Mouse (Mus musculus) left cerebral cortex, postnatal 10 days (tissue): Measurements from ENCODE around the gene Ppp3ca. TPM values are rescaled to one million over a fixed set of nuclear protein-coding genes. Genes with fewer than 3 reads are reported as not detected.
"Not testable (repeated sequence)": the region's sequence is repeated elsewhere in the genome, so short reads cannot be mapped to it uniquely, and the experiment has no call there.

Experiments
- DNase-seq, 2 experiments: peaks; one replicate each; pipeline ENCODE4 v3.0.0; 2021 to 2022; ENCODE audit warnings: low spot score in 2 of 2, mixed read lengths in 1 of 2; ENCODE audit errors: extremely low spot score in 1 of 2
- intact Hi-C: fragments of 180-260 bp; cut with DNase I; formaldehyde crosslinking; loops from one replicate; pipeline ENCODE4 v1.15.1; 2025
- total RNA-seq, 2 experiments: library from RNA; stranded (reverse); gene quantifications; 2 replicates each; pipeline ENCODE4 v1.2.3; 2021

Gene Ppp3ca
- total RNA-seq, 2 experiments from 2014 or later = 535 to 574 TPM

GRCm38 (mm10) chr3:136682242-136682641, 12.3 kb downstream of the Ppp3ca start:
- no peak for DNase-seq

DNA sequence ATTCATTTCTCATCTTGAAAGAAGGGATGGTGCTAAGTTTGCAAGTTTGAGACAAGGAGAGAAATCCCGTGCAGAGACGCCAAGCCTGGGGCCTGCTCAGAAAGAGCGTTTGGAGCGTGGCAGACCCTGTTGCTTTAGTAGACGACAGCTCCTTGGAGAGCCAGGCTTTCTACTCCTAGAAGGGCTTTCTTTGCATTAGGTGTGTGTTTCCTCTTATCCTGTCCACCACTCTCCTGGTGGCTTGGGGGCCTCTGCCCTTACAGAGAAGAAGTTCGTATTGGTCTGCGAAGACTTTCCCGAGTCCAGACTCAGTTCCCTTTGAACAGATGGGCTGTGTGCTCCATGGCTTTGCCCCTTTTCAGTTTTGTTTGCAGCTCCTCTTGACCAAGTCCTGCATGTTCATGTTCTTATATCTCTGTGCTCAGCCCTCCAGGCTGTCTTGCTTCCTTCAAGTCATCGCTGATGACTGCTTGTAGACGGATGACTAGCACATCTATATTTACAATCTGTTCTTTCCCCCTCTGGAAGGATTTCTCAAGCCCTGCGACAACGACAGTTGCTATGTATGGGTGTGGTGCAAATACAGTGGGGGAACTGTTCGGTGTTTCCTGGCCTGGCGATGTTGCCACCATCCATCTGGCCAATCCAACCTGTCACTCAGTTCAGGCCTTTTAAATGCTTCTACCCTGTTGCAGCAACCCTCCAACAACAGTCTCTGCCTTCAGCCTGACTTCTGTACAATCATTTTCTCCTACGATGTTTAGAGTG, 14.5 kb downstream of the Ppp3ca start:
- intact Hi-C loops = no loop called here
- DNase-seq = no peak

More at GRCm38 (mm10) chr3:136682242-136682641, 12.3 kb downstream of the Ppp3ca start:
- intact Hi-C loops = no loop called here

GRCm38 (mm10) chr3:136686429-136686828, 16.5 kb downstream of the Ppp3ca start:
- DNase-seq = no peak
- intact Hi-C loops = no loop called here

GRCm38 (mm10) chr3:136688101-136688586, 18.2 kb downstream of the Ppp3ca start:
- intact Hi-C loops = no loop called here
- DNase-seq = no peak

DNA sequence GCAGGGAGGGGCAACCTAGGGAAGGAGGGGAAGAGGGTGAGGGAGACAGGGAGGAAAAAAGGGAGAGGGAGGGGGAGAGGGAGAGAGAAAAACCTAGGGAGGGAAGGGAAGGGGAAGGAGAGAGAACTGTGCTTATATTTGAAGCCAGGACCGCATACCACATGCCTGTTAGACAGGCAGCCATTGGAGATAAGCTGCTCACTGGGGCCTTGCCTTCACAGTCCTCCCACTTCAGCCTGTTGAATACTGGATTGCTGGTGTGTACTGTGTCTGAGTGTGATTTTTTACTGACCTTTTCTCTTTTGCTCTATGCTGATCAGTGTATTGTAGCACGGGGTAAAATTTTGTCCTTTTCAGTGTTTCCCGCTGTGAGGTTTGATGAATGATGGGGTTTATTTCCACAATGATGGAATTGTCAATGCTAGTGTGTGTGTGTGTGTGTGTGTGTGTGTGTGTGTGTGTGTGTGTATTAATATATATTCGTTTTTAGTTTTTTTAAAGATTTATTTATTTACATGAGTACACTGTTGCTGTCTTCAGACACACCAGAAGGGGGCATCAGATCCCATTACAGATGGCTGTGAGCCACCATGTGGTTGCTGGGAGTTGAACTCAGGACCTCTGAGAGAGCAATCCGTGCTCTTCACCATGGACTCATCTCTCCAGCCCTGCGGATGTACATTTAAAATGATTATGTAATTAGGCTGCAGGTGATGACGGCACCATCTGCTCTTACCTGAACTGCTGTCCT, 20.0 kb downstream of the Ppp3ca start:
- no peak for DNase-seq
- intact Hi-C loops = no loop called here

- no peak for DNase-seq
- intact Hi-C loops = no loop called here
Observed at GRCm38 (mm10) chr3:136691984-136692383, 22.1 kb downstream of the Ppp3ca start.

DNA sequence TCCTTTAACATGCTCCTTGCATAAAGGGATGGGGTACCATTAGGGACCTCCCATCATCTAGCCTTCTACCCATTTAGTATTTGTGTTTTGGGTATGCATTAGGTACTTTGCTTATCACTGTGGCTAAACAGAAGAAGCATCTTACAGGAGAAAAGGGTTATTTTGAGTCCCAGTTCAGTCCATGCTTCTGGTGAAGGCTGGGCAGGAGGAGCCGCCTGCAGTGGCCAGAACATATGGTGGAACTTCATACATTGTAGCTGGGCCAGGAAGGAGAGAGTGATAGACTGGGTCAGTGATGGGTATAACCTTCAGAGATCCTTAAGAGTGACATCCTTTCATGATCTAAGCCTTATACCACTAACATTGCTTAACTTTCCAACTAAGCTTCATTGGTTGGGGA, 23.6 kb downstream of the Ppp3ca start:
- DNase-seq = no peak
- intact Hi-C loops = no loop called here

DNA sequence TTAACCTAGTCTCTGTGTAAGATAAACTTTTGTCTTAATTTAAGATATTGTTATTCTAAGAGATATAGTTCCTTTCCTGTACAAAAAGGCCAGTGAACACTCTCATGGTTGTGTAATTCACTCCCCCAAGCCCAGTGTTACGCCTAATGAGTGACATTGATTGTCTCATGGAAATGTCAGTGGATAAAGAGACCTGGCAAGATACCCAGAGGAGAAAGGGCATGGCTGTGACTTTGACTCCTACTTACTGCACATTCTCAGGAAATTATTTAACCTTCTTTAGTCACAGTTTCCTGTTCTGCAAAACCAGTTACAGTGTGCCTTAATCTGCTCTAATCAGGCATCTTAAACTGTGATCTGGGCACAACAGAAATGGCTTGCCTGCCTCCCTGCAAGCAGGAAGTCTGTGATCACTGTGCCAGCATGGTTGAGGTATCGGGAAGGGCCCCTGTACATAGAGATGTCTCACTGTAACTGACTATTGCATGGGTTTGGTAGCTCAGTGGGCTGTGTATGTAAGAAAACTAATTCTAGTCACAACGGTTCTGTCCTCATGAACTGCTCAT, 27.8 kb downstream of the Ppp3ca start:
- intact Hi-C loops = no loop called here

GRCm38 (mm10) chr3:136699711-136700110, 29.8 kb downstream of the Ppp3ca start:
- DNase-seq, intact Hi-C loops: not testable (repeated sequence)

More for the DNA sequence above, 27.8 kb downstream of the Ppp3ca start:
- no peak for DNase-seq

GRCm38 (mm10) chr3:136700447-136701009, 30.6 kb downstream of the Ppp3ca start:
- DNase-seq = no peak
- intact Hi-C loops = no loop called here

- no peak for DNase-seq
- intact Hi-C loops = no loop called here
Observed at GRCm38 (mm10) chr3:136702861-136703260, 32.9 kb downstream of the Ppp3ca start.

GRCm38 (mm10) chr3:136704515-136705247, 34.8 kb downstream of the Ppp3ca start:
- intact Hi-C loops = no loop called here

GRCm38 (mm10) chr3:136706048-136706447, 36.1 kb downstream of the Ppp3ca start:
- DNase-seq = no peak
- intact Hi-C loops = no loop called here

More at GRCm38 (mm10) chr3:136704515-136705247, 34.8 kb downstream of the Ppp3ca start:
- no peak for DNase-seq

GRCm38 (mm10) chr3:136706771-136707170, 36.8 kb downstream of the Ppp3ca start:
- intact Hi-C loops = no loop called here
- DNase-seq = no peak

DNA sequence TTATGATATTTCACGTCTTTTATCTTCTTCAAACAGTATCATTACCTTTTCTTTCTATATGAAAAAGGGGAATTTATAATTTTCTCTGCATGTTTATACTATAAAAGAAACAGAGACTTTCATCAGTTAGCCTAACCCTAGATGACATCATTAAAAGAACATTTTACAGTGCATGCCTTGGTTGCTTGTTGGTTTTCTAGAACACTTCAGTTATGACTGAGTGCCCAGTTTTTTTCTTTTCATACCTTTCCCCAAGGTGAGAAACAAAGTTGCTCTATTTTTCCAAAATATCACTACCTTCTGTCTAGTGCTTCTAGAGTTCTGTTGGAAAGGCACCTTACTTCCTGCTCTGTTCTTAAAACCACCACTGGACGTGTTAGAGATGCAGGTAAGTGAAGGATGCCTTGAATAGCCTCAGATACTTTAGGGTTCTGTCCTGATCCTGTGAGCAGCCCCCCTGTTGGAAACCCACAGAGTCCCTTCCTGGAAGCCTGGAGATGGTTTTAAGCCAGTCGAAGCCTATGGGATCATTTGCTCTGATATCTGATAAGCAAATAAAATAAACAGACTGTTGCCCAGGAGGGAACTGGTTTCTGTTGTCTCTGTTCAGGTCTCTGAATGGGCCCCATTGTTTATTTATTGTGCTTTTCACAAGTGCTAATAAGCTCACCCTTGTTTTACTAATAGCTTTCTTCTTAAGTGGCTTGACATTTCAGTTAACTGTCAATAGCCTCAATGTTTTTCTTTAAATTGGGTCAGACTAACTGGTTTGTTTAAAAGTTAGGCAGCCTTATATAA, 37.5 kb downstream of the Ppp3ca start:
- intact Hi-C loops = no loop called here
- no peak for DNase-seq

DNA sequence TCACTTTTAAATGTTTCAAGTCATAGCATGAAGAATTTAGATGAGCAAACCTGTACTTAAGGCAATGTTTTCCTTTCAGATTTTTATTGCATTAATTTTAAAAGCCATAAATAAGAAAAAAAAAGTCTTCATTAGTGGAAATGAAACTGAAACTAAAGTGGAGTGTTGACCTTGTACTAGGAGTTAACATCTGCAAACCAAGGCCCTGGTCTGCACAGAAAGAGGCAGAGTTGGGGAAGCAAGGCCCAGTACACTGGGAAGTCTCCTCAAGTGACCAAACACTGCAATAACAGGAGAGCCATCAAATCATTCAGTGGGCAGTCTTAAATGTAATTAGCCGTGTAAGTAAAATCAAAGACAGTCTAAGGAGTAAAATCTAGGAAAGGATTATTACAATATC, 38.3 kb downstream of the Ppp3ca start:
- DNase-seq = no peak
- intact Hi-C loops = no loop called here

- intact Hi-C loops = no loop called here
Observed at GRCm38 (mm10) chr3:136710310-136710906, 40.5 kb downstream of the Ppp3ca start.

More at GRCm38 (mm10) chr3:136710310-136710906, 40.5 kb downstream of the Ppp3ca start:
- no peak for DNase-seq
